Mouse (Mus musculus) embryonic facial prominence, embryonic 11.5 days (tissue): ENCODE data around the gene Rbm46. TPM values are rescaled to one million over a fixed set of nuclear protein-coding genes. Genes with fewer than 3 reads are reported as not detected.

ENCODE experiments used
- ATAC-seq: fragments of 200-750 bp; cut with Nextera tagmentation; replicated peaks from 2 replicates; pipeline ENCODE4 v1.8.0; 2017; ENCODE audit warnings: low read depth; ENCODE audit not compliant: insufficient number of reproducible peaks, low FRiP score, low TSS enrichment
- DNase-seq: peaks from one replicate; pipeline ENCODE4 v3.0.0-alpha.2; 2015; ENCODE audit warnings: low spot score
- H3K27ac ChIP-seq: fragments of 300-500 bp; sonication (generic); replicated peaks from 2 replicates; pipeline ENCODE4 v1.5.1; 2014; ENCODE audit warnings: mild to moderate bottlenecking, low read depth, low read length, control low read depth
- H3K27me3 ChIP-seq: fragments of 300-500 bp; sonication (generic); 2 replicates; pipeline ENCODE4 v1.6.1; 2014; ENCODE audit warnings: mild to moderate bottlenecking, low read length, moderate library complexity, mixed read lengths; ENCODE audit not compliant: control insufficient read depth, insufficient read depth
- H3K36me3 ChIP-seq: fragments of 300-500 bp; sonication (generic); replicated peaks from 2 replicates; pipeline ENCODE4 v1.6.1; 2014; ENCODE audit warnings: low read depth, mild to moderate bottlenecking, low read length, moderate library complexity, mixed read lengths; ENCODE audit not compliant: control insufficient read depth, insufficient read depth
- H3K4me1 ChIP-seq: fragments of 300-500 bp; sonication (generic); 2 replicates; pipeline ENCODE4 v1.6.1; 2014; ENCODE audit warnings: low read length, mixed read lengths; ENCODE audit not compliant: control insufficient read depth, insufficient read depth
- H3K4me2 ChIP-seq: fragments of 300-500 bp; sonication (generic); 2 replicates; pipeline ENCODE4 v1.6.1; 2014; ENCODE audit warnings: low read depth, mild to moderate bottlenecking, control low read depth, low read length, moderate library complexity
- H3K4me3 ChIP-seq: fragments of 300-500 bp; sonication (generic); 2 replicates; pipeline ENCODE4 v1.5.1; 2014; ENCODE audit warnings: low read depth, low read length, control low read depth
- H3K9ac ChIP-seq: fragments of 300-500 bp; sonication (generic); replicated peaks from 2 replicates; pipeline ENCODE4 v1.6.1; 2014; ENCODE audit warnings: mild to moderate bottlenecking, control low read depth, low read length
- H3K9me3 ChIP-seq: fragments of 300-500 bp; sonication (generic); replicated peaks from 2 replicates; pipeline ENCODE4 v1.6.1; 2016; ENCODE audit warnings: mild to moderate bottlenecking, low read length, inconsistent platforms, mixed read lengths; ENCODE audit not compliant: control insufficient read depth
- WGBS: fragments of 180-500 bp; shearing (Covaris S2); extraction: QIAGEN DNeasy Blood & Tissue Kit; methylation state at CpG from one replicate; pipeline ENCODE4 v1.1.7; 2014; 5-methylcytosine and 5-hydroxymethylcytosine counted together
- polyA plus RNA-seq: library from polyadenylated mRNA; unstranded; fragments of >200 nt; fragmentation: Nextera tagmentation; extraction: Ambion mirVana; gene quantifications from 2 replicates; pipeline ENCODE4 v1.2.1, GENCODE M21; 2014

Gene Rbm46
- polyA plus RNA-seq, 1 experiment from 2014 or later, result 5.2 TPM

DNA sequence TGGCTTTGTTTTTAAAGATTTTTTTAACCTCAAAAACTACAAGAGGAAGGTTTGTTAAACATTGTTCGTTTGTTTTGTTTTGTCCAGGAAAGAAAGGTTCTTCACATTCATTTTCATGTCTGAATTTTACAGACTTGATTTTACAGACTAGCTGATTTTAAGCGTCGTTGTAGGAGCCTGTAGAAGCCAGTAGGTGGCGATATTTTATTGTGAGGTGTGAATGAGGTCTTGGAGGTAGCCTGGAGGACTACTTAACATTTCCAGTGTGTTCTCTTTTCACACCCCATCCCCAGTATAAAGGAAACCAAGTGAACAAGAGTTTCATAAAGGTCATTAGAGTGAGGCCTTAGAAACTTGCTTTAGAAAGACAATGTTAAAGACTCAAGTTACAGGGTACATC, 975 bp upstream of the Rbm46 start:
- ATAC-seq (no peak), DNase-seq (peak; percentile 85)
- peaks cover 13% of the 10 kb centered on the region for H3K27me3 ChIP-seq
- H3K9me3 ChIP-seq, result no peaks in the 10 kb centered on the region; the same call in 1 of the 2 replicates
- 2% methylated on average over 4 of the region's 4 CpGs for WGBS
- no peak overlapping the region for H3K27ac ChIP-seq
- no peaks in the 10 kb centered on the region for H3K36me3 ChIP-seq
- no peak overlapping the region for H3K4me3 ChIP-seq
- H3K4me2 ChIP-seq, result no peak overlapping the region
- no peaks in the 10 kb centered on the region; the same call in 1 of the 2 replicates for H3K4me1 ChIP-seq
- no peak overlapping the region for H3K9ac ChIP-seq

DNA sequence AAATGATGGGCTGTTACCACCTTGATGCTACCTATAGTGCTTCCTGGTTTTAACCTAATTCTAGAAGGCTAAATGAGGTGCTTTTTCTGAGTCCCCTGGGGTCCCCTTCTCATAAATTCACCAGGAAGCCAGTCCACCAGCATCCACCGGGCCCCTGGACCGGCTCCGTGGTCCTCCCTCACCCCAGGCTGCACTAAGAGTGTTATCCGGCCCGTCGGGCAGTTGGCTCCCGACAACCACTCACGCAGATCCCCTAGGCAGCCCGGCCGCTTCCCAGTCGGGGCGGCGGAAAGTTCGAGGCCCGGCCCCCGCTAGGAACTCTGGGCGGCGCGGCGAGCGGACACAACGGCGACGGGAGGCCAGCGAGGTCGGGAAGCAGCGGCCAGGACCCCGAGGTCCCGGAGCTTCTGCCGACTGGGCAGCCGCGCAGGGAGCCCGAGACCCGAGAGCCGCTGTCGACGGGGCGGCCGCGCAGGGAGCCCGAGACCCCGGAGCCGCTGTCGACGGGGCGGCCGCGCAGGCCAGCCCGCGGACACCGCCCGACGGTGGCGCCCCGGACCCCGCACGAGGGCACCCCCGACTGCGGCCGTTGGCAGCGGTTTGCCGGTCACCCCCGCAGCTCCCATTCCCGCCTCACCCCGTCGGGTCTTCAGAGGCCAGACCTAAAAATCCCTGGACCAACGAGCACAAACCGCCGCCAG, 462 bp downstream of the Rbm46 start:
- H3K27me3 ChIP-seq, result peaks cover 13% of the 10 kb centered on the region
- peak overlapping the region; percentile 9; the same call in 1 of the 2 replicates for H3K9ac ChIP-seq
- ATAC-seq (no peak), DNase-seq (no peak)
- H3K4me1 ChIP-seq, result no peaks in the 10 kb centered on the region; the same call in 1 of the 2 replicates
- no peak overlapping the region for H3K27ac ChIP-seq
- no peaks in the 10 kb centered on the region for H3K36me3 ChIP-seq
- H3K4me3 ChIP-seq, result peak overlapping the region; percentile 36
- 23% methylated on average over 49 of the region's 69 CpGs for WGBS
- peak overlapping the region; percentile 50 for H3K4me2 ChIP-seq
- H3K9me3 ChIP-seq, result no peaks in the 10 kb centered on the region; the same call in 1 of the 2 replicates

DNA sequence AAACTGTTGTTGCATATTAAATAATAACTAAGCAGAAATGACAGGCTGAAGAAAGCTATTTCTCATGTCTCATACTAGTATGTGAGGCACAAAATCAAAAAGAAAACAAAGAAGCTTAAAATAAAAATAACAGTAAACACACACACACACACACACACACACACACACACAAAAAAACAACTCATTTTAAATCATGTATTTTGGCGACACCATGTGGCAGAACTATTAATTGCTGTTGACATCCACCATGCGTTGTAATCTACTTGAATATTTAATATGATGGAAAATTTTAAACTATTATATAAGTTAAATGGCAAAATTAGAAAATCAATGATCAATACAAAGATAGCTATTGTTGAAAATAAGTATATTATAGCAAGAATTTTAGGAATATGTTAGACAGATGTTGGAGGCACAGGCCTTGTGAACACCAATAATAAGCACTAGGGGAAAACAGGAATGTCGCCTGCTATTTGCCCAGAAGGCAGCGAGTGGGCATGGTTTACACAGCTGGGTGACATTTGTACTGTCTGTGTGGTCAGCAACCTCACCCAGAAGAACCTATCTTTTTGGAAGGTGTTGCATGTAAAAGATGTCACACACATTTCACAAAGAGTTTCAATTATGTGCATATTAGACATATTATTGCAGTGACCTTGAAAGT, 18.7 kb downstream of the Rbm46 start:
- Histone ChIP-seq H3K9ac (no peak overlapping the region), H3K4me1 (no peaks in the 10 kb centered on the region), H3K27me3 (no peaks in the 10 kb centered on the region), H3K36me3 (no peaks in the 10 kb centered on the region), H3K27ac (no peak overlapping the region), H3K9me3 (no peaks in the 10 kb centered on the region), H3K4me2 (no peak overlapping the region), H3K4me3 (no peak overlapping the region)
- 7% methylated on average over 4 of the region's 4 CpGs for WGBS
- DNase-seq, result peak; percentile 59
- ATAC-seq, result no peak

DNA sequence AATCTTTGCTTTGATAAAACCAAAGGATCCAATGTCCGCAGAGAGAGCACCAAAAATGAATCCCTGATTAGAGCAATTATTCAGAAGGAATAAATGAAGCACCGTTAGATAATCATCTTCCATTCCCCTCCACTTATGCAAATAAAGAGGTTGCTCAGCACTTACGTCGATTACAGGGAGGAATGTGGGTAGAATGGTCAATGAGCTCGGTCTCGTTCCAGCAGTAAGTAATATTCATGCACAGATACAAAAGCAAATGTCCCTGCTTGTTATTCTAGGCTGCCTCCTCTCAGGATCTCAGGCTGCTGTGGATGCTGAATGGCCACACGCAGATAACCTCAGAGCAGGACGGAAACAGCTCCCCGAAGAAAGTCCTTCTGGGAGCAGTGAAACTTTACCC, 51.1 kb downstream of the Rbm46 start:
- no peaks in the 10 kb centered on the region for H3K9me3 ChIP-seq
- no peak for ATAC-seq

DNA sequence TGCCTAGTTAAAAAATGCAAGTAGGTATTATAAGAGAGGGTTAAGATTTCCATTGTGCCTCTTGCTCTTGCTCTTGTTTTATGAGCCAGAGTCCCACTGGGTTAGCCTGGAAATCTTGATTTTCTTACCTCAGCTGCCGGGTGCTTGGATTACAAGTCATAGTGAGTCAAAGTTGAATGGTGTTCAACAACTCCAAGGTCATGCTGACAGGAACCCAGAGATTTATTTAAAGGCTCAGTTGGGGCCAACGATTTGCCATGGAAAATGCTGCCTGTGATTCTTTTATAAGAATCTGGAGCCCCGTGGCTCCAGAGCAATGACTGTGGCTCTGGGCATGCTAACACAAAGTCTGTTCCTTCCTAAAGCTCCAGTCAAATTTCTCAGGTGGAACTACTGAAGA, 64.4 kb downstream of the Rbm46 start:
- WGBS, result 78% methylated on average over 3 of the region's 3 CpGs
- Histone ChIP-seq H3K4me2 (no peak overlapping the region), H3K9me3 (no peaks in the 10 kb centered on the region), H3K27me3 (no peaks in the 10 kb centered on the region), H3K36me3 (no peaks in the 10 kb centered on the region), H3K27ac (no peak overlapping the region), H3K9ac (no peak overlapping the region), H3K4me3 (no peak overlapping the region), H3K4me1 (no peaks in the 10 kb centered on the region)
- ATAC-seq (no peak), DNase-seq (no peak)

More for the DNA sequence above, 51.1 kb downstream of the Rbm46 start:
- Histone ChIP-seq H3K9ac (no peak overlapping the region), H3K27ac (no peak overlapping the region), H3K36me3 (no peaks in the 10 kb centered on the region), H3K4me3 (no peak overlapping the region), H3K4me2 (no peak overlapping the region), H3K4me1 (no peaks in the 10 kb centered on the region), H3K27me3 (no peaks in the 10 kb centered on the region)
- no peak for DNase-seq
- 84% methylated on average over 9 of the region's 9 CpGs for WGBS

DNA sequence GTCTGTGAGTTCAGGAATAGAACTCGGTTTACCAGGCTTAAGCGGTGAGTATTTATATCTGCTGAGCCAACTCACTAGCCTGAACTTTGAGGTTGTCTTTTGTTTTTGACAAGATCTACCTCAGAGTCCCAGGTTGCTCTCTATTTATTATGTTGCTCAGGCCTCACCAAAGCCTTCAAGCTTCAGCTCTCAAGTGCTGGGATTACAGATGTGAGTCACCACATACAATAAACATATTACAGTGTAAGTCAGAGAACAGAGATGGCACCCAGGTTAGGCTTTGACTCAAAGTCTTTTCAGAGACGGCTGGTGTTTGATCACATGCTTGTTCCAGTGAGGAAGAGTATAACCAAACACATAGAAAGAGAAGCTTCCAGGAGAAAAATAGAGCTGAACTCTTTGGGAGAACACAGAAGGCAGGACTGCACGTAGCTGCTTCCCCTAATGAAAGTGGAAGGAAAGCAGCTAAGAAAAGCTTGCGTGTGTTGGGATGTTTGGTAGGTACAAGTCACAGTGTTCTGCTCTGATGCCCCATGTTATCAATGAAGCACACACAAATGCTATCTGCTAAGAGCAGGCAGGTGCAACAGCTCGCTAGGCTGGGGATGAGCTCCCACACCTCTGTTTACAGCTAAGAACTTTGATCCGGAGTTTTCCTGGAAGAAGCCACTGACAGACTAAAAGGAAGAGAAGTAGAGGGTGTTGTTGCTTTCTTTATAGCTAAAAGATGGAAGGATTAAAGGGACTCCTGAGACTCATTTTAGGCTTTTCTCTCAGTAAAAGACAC, 65.8 kb downstream of the Rbm46 start:
- no peak for ATAC-seq
- WGBS, result 81% methylated on average over 7 of the region's 7 CpGs
- Histone ChIP-seq H3K9me3 (no peaks in the 10 kb centered on the region), H3K27ac (no peak overlapping the region), H3K4me3 (no peak overlapping the region), H3K36me3 (no peaks in the 10 kb centered on the region), H3K4me2 (no peak overlapping the region), H3K4me1 (no peaks in the 10 kb centered on the region), H3K27me3 (no peaks in the 10 kb centered on the region), H3K9ac (no peak overlapping the region)
- no peak for DNase-seq

DNA sequence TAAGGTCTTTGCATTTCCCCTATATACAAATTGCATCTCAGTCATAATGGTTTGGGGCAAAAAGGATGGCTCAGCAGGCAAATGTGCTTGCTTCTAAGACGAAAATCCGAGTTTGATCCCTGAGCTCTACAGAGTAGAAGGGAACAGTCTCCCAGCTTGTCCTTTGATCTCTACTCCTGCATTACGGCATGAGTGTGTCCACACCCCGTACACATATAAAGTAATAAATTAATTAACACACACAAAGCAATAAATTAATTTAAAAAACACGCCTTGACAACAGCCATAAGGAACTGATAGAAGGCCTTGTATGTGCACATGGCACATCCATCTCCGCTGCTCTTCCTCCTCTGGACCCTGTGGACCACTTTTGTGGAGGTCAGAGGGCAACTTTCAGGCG, 66.5 kb downstream of the Rbm46 start:
- Histone ChIP-seq H3K4me2 (no peak overlapping the region), H3K9ac (no peak overlapping the region), H3K27ac (no peak overlapping the region), H3K4me1 (no peaks in the 10 kb centered on the region), H3K9me3 (no peaks in the 10 kb centered on the region), H3K36me3 (no peaks in the 10 kb centered on the region), H3K4me3 (no peak overlapping the region), H3K27me3 (no peaks in the 10 kb centered on the region)
- DNase-seq (no peak), ATAC-seq (no peak)
- WGBS, result 71% methylated on average over 7 of the region's 7 CpGs
